Mouse (Mus musculus): ENCODE results near the gene Nos1.

Gene Nos1

GRCm38 (mm10) chr5:117780681-117781080 is at the start of gene Nos1:
TSS of gene Nos1 (plus strand) at chr5:117781032.
- DNase-seq, result no peak

- no peak for DNase-seq
These were observed 49.5 kb upstream of the Nos1 start for GRCm38 (mm10) chr5:117731311-117731710.

- no peak for DNase-seq
These were observed 36.1 kb upstream of the Nos1 start for GRCm38 (mm10) chr5:117744654-117745178.

GRCm38 (mm10) chr5:117749353-117749752 is 31.5 kb upstream of the Nos1 start:
- no peak for DNase-seq

GRCm38 (mm10) chr5:117757696-117758482 is 22.9 kb upstream of the Nos1 start:
- no peak for DNase-seq

GRCm38 (mm10) chr5:117761181-117761832 is 19.5 kb upstream of the Nos1 start:
- DNase-seq, result no peak

- DNase-seq, result no peak
These were observed 16.3 kb upstream of the Nos1 start for GRCm38 (mm10) chr5:117764496-117764895.

GRCm38 (mm10) chr5:117779175-117779574 is 1.7 kb upstream of the Nos1 start:
- no peak for DNase-seq

GRCm38 (mm10) chr5:117781178-117781577 is 346 bp downstream of the Nos1 start:
- no peak for DNase-seq

- DNase-seq, result no peak
These were observed 9.2 kb downstream of the Nos1 start for GRCm38 (mm10) chr5:117790071-117790470.

- DNase-seq, result no peak
These were observed 11.0 kb downstream of the Nos1 start for GRCm38 (mm10) chr5:117791875-117792274.

- DNase-seq, result no peak
These were observed 20.0 kb downstream of the Nos1 start for GRCm38 (mm10) chr5:117800849-117801248.

- no peak for DNase-seq
These were observed 21.3 kb downstream of the Nos1 start for GRCm38 (mm10) chr5:117802071-117802521.

- DNase-seq, result no peak
These were observed 22.7 kb downstream of the Nos1 start for GRCm38 (mm10) chr5:117803551-117803950.

GRCm38 (mm10) chr5:117810930-117811329 is 30.1 kb downstream of the Nos1 start:
- DNase-seq, result no peak

- no peak for DNase-seq
These were observed 38.0 kb downstream of the Nos1 start for GRCm38 (mm10) chr5:117818800-117819199.

GRCm38 (mm10) chr5:117820445-117820844 is 39.6 kb downstream of the Nos1 start:
- DNase-seq, result no peak

GRCm38 (mm10) chr5:117823811-117824210 is 43.0 kb downstream of the Nos1 start:
- no peak for DNase-seq

GRCm38 (mm10) chr5:117824486-117824885 is 43.7 kb downstream of the Nos1 start:
- DNase-seq, result no peak

- DNase-seq, result peak in 1 of 2 experiments; percentile 2
These were observed 44.5 kb downstream of the Nos1 start for GRCm38 (mm10) chr5:117825336-117825735.

- DNase-seq, result no peak
These were observed 46.5 kb downstream of the Nos1 start for GRCm38 (mm10) chr5:117827366-117827765.

GRCm38 (mm10) chr5:117836930-117837329 is 56.1 kb downstream of the Nos1 start:
- DNase-seq, result peak; percentile 9 to 15

GRCm38 (mm10) chr5:117837731-117838130 is 56.9 kb downstream of the Nos1 start:
- no peak for DNase-seq

- no peak for DNase-seq
These were observed 58.7 kb downstream of the Nos1 start for GRCm38 (mm10) chr5:117839501-117839900.

Data from lung, adult 18-20 months (tissue).